Mouse (Mus musculus) heart, embryonic 13.5 days (tissue): ENCODE data around the gene Mrpl49. TPM values are rescaled to one million over a fixed set of nuclear protein-coding genes. Genes with fewer than 3 reads are reported as not detected.

Experiments
- ATAC-seq: fragments of 200-750 bp; cut with Nextera tagmentation; 2 replicates; pipeline ENCODE4 v1.8.0; 2017; ENCODE audit warnings: moderate TSS enrichment; ENCODE audit not compliant: insufficient number of reproducible peaks, low FRiP score, low TSS enrichment; ENCODE audit errors: extremely low read depth
- H3K27ac ChIP-seq: fragments of 300-500 bp; sonication (generic); replicated peaks from 2 replicates; pipeline ENCODE4 v1.5.1; 2015; ENCODE audit warnings: moderate library complexity, mild to moderate bottlenecking, inconsistent platforms
- H3K27me3 ChIP-seq: fragments of 300-500 bp; sonication (generic); replicated peaks from 2 replicates; pipeline ENCODE4 v1.6.1; 2015; ENCODE audit warnings: mild to moderate bottlenecking, inconsistent platforms
- H3K36me3 ChIP-seq: fragments of 300-500 bp; sonication (generic); 2 replicates; pipeline ENCODE4 v1.6.1; 2015; ENCODE audit warnings: mild to moderate bottlenecking, inconsistent platforms
- H3K4me1 ChIP-seq: fragments of 300-500 bp; sonication (generic); 2 replicates; pipeline ENCODE4 v1.6.1; 2015; ENCODE audit warnings: inconsistent platforms
- H3K4me2 ChIP-seq: fragments of 300-500 bp; sonication (generic); 2 replicates; pipeline ENCODE4 v1.6.1; 2015; ENCODE audit warnings: inconsistent platforms, mild to moderate bottlenecking, moderate library complexity
- H3K4me3 ChIP-seq: fragments of 300-500 bp; sonication (generic); 2 replicates; pipeline ENCODE4 v1.5.1; 2015; ENCODE audit warnings: moderate library complexity, mild to moderate bottlenecking, inconsistent platforms
- H3K9ac ChIP-seq: fragments of 300-500 bp; sonication (generic); 2 replicates; pipeline ENCODE4 v1.6.1; 2015; ENCODE audit warnings: inconsistent platforms, mild to moderate bottlenecking, moderate library complexity
- H3K9me3 ChIP-seq: fragments of 300-500 bp; sonication (generic); 2 replicates; pipeline ENCODE4 v1.6.1; 2016; ENCODE audit warnings: inconsistent platforms
- WGBS: fragments of 180-500 bp; shearing (Covaris S2); methylation state at CpG from one replicate; pipeline ENCODE4 v1.1.7; 2015; ENCODE audit warnings: mixed read lengths; 5-methylcytosine and 5-hydroxymethylcytosine counted together
- microRNA-seq: library from miRNA; unstranded; fragments of <30 nt; microRNA quantifications from one replicate; pipeline ENCODE4, GENCODE M21; 2016
- polyA plus RNA-seq: library from polyadenylated mRNA; unstranded; fragments of >200 nt; fragmentation: Nextera tagmentation; extraction: Ambion mirVana; gene quantifications from 2 replicates; pipeline ENCODE4 v1.2.1, GENCODE M21; 2015

Gene Mrpl49
- polyA plus RNA-seq, 1 experiment from 2014 or later, result 59.8 TPM

DNA sequence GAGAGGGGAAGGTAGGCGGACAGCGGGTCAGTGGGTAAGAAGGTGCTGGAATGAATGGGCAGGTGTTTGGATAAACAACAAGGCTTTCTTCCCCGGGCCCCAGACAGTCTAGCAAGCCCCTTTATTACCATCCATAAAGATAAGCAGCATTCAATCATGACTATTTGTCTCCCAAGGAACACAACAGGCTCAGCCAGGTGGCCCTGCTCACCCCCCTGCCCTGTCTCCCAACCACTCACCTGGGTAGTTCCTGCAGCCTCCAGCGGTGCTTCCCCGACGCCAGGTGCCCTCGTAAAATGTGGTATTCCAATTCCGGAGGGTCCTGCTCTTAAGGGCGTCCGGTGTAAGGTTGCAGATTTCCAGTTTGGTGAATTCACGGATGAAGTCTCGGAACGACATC lies 50.6 kb downstream of the Mrpl49 start:
- Histone ChIP-seq H3K9me3 (no peaks in the 10 kb centered on the region), H3K4me2 (no peak overlapping the region), H3K36me3 (peaks cover 5% of the 10 kb centered on the region; the same call in 1 of the 2 replicates), H3K4me1 (no peaks in the 10 kb centered on the region), H3K27ac (no peak overlapping the region), H3K9ac (no peak overlapping the region), H3K4me3 (no peak overlapping the region), H3K27me3 (no peaks in the 10 kb centered on the region)
- 85% methylated on average over 13 of the region's 13 CpGs for WGBS
- no peak for ATAC-seq

DNA sequence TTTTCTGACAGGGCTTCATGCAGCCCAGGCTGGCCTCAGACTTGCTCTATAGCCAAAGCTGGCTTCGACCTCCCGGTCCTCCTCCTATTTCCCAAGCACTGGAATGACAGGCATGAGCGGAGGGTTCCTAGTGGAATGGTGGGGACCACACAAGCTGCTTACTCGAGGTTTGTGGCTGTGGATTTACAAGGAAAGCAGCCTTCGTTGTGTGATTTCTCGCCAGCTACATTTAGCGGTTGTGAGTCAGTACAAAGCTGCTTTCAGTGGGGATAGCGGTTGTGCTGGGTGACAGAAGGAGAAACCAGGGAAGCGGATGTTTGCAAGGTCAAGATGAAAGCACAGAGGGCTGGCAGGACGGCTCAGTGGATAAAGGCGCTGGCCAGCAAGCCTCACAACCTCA lies 52.0 kb downstream of the Mrpl49 start:
- ATAC-seq, result no peak
- no peak overlapping the region for H3K4me3 ChIP-seq

More for the DNA sequence above, 52.0 kb downstream of the Mrpl49 start:
- no peak overlapping the region for H3K9ac ChIP-seq
- H3K27ac ChIP-seq, result no peak overlapping the region
- no peak overlapping the region for H3K4me2 ChIP-seq
- H3K9me3 ChIP-seq, result no peaks in the 10 kb centered on the region
- peaks cover 5% of the 10 kb centered on the region; the same call in 1 of the 2 replicates for H3K36me3 ChIP-seq
- 61% methylated on average over 11 of the region's 11 CpGs for WGBS
- H3K27me3 ChIP-seq, result no peaks in the 10 kb centered on the region
- no peaks in the 10 kb centered on the region for H3K4me1 ChIP-seq

Small RNA genes lying within 50 kb of the gene (microRNA-seq; reads per million reads assigned to microRNA genes)
- 0.82 reads per million for gene Mir6988

Other genes with a start within 250 kb of the Mrpl49 start
- gene Frmd8, start 182.5 kb downstream of the Mrpl49 start, polyA plus RNA-seq, result 27.4 and 29.0 TPM in 2 replicates
- 3.7 and 4.2 TPM in 2 replicates for gene Slc25a45, start 180.0 kb downstream of the Mrpl49 start, polyA plus RNA-seq
- gene Tigd3, start 163.6 kb downstream of the Mrpl49 start, polyA plus RNA-seq, result 1.9 and 2.0 TPM in 2 replicates
- 98.1 and 104 TPM in 2 replicates for gene Dpf2, start 144.8 kb downstream of the Mrpl49 start, polyA plus RNA-seq
- 8.9 and 9.3 TPM in 2 replicates for gene Cdc42ep2, start 133.0 kb downstream of the Mrpl49 start, polyA plus RNA-seq
- 47.2 and 49.5 TPM in 2 replicates for gene Pola2, start 93.6 kb downstream of the Mrpl49 start, polyA plus RNA-seq
- gene Slc22a20, start 71.6 kb downstream of the Mrpl49 start, polyA plus RNA-seq, result not detected in 2 replicates
- 5.3 and 6.0 TPM in 2 replicates for gene Capn1, start 41.9 kb downstream of the Mrpl49 start, polyA plus RNA-seq
- 17.6 and 18.6 TPM in 2 replicates for gene Syvn1, start 11.2 kb downstream of the Mrpl49 start, polyA plus RNA-seq
- 467 and 540 TPM in 2 replicates for gene Fau, start 59 bp upstream of the Mrpl49 start, polyA plus RNA-seq
- gene Znhit2, start 3.4 kb upstream of the Mrpl49 start, polyA plus RNA-seq, result 21.1 and 23.1 TPM in 2 replicates
- 7.8 and 8.0 TPM in 2 replicates for gene Tm7sf2, start 10.6 kb upstream of the Mrpl49 start, polyA plus RNA-seq
- gene Vps51, start 19.4 kb upstream of the Mrpl49 start, polyA plus RNA-seq, result 48.1 and 48.4 TPM in 2 replicates
- not detected in 2 replicates for gene Tmem262, start 22.2 kb upstream of the Mrpl49 start, polyA plus RNA-seq
- 0.83 and 0.92 TPM in 2 replicates for gene Gm28374, start 24.5 kb upstream of the Mrpl49 start, polyA plus RNA-seq
- gene Zfpl1, start 27.2 kb upstream of the Mrpl49 start, polyA plus RNA-seq, result 50.7 and 53.7 TPM in 2 replicates
- gene Cdca5, start 27.2 kb upstream of the Mrpl49 start, polyA plus RNA-seq, result 27.4 and 27.6 TPM in 2 replicates
- 0.20 and 0.28 TPM in 2 replicates for gene AC131692.1, start 36.6 kb upstream of the Mrpl49 start, polyA plus RNA-seq
- 0.09 and 0.24 TPM in 2 replicates for gene Naaladl1, start 48.0 kb upstream of the Mrpl49 start, polyA plus RNA-seq
- gene Sac3d1, start 60.9 kb upstream of the Mrpl49 start, polyA plus RNA-seq, result 30.8 and 33.0 TPM in 2 replicates
- 21.0 and 23.9 TPM in 2 replicates for gene Snx15, start 70.5 kb upstream of the Mrpl49 start, polyA plus RNA-seq
- not detected in 2 replicates for gene Batf2, start 83.2 kb upstream of the Mrpl49 start, polyA plus RNA-seq
- gene Arl2, start 83.8 kb upstream of the Mrpl49 start, polyA plus RNA-seq, result 83.0 and 85.6 TPM in 2 replicates
- gene Majin, start 126.6 kb upstream of the Mrpl49 start, polyA plus RNA-seq, result not detected in 2 replicates
- 0.34 TPM in 1 of 2 replicates, not detected in the other for gene Gpha2, start 168.6 kb upstream of the Mrpl49 start, polyA plus RNA-seq
- 20.7 and 21.2 TPM in 2 replicates for gene Ppp2r5b, start 178.1 kb upstream of the Mrpl49 start, polyA plus RNA-seq
- gene Atg2a, start 183.9 kb upstream of the Mrpl49 start, polyA plus RNA-seq, result 6.5 and 7.1 TPM in 2 replicates
- 70.0 and 72.4 TPM in 2 replicates for gene Ehd1, start 218.9 kb upstream of the Mrpl49 start, polyA plus RNA-seq
- gene Cdc42bpg, start 248.7 kb upstream of the Mrpl49 start, polyA plus RNA-seq, result 0.45 and 0.60 TPM in 2 replicates